Mouse (Mus musculus): ENCODE measurements around the gene Dennd1a.

The Dennd1a gene

DNA sequence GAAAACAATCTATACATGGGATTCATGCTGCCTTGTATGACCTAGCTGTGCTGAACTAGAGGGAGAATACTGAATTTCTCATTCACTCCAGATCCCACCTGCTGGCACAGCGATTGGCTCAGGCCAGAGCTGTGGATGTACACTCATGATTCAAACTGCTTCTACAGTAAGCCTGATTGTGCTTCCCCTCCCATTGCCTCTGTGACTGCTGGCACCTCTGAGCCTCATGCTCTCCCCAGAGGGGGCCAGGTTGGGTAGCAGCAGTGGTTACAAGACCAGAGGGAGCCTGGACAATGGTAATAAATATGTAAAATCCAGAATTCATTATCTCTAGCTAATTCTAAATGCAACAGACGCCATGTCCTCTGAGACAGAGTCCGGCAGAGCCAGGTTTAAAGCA is 404.0 kb downstream of the Dennd1a start:
- no peak for DNase-seq (ENCODE audit: low read depth, low spot score)

DNA sequence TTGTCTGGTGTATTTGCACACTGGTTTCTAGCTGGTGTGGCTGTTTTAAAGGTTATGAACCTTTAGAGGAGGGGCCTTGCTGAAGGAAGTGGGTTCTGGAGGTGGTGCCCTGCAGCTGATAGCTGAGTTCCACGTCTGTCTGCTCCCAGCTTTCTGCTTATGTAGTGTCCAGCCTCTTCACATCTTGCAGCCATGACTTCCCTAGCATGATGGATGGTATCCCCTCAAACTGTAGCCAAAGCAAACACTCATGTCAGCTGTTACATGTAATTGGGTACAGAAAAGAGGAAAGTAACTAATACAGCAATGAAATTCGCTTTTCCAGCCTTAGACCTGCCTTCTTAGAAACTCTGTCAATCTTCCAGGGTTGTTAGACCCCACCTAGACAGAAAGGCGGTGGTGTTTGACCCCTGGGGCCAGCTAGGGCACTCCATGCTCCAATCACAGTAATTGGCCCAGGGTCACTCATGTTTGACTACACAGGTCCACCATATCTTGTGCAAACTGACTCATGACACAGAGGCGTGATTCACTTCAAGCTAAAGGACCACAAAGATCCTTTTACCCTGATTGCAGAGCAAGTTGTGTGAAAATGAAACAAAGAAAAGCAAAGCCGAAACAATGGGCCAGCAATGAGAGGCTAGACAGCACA is 405.8 kb downstream of the Dennd1a start:
- no peak for DNase-seq (ENCODE audit: low read depth, low spot score)

- no peak for DNase-seq (ENCODE audit: low read depth, low spot score)
Measured at GRCm38 (mm10) chr2:37879697-37880096, 407.5 kb downstream of the Dennd1a start.

GRCm38 (mm10) chr2:37872791-37873190 is 414.4 kb downstream of the Dennd1a start:
- no peak for DNase-seq (ENCODE audit: low read depth, low spot score)

DNA sequence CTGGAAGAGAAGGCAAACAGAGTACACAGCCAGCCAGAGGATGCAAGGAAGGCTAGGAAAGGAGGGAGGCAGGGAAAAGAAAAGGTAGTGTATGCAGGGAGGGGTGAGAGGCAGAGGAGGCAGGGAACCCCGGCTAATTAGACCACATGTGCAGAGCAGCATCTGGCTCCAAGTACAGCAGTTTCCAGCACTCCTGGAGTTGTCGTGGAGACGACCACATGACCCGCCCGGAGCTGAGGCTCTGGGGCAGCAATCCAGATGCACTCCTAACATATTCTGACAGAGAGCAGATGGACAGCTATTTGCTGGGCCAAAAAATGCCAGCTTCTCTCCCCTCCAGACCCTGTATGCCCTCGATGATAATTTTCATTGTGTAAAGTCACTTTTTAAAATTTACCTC is 417.6 kb downstream of the Dennd1a start:
- DNase-seq (ENCODE audit: low read depth, low spot score): no peak

GRCm38 (mm10) chr2:37867387-37867786 is 419.8 kb downstream of the Dennd1a start:
- no peak for DNase-seq (ENCODE audit: low read depth, low spot score)

DNA sequence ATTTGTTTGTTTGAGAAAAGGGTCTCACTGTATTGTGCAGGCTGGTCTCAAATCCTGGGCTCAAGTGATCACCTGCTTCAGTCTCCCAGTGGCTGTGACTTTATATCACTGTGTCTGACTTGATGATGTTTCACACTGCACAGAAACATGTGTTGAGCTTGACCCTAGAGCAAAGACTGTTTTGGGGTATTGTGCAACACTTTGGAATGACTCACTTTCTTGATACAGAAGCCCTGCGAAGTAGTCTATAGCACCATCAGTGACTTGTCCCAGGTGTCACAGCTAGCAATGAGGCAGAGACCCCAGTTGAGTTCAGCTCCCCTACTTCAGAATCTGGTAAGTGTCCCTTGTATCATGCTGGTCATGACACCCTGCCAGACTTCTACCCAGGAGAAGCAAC is 429.7 kb downstream of the Dennd1a start:
- no peak for DNase-seq (ENCODE audit: low read depth, low spot score)

GRCm38 (mm10) chr2:37856955-37857354 is 430.2 kb downstream of the Dennd1a start:
- no peak for DNase-seq (ENCODE audit: low read depth, low spot score)

- DNase-seq (ENCODE audit: low read depth, low spot score): no peak
Measured at GRCm38 (mm10) chr2:37855226-37855625, 432.0 kb downstream of the Dennd1a start.

- DNase-seq (ENCODE audit: low read depth, low spot score): no peak
Measured at GRCm38 (mm10) chr2:37853878-37854435, 433.2 kb downstream of the Dennd1a start.

DNA sequence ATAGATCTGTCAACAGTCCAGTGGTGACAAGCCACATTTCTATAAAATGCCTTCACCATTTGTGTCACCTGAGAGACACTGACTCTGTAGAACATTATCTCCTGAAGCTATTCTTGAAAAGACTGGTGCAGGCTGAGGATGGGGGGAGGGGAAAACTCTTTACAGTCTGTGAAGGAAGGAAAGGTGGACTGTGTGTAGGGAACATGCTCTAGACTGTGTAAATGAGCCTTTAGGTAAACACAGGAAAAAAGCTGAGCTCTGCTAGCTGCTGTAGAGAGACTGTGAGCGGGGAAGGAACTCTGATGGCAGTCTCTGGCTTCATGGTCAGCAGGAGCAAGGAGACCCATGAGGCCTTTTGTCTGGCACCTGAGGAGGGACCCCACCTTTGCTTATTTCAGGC is 436.6 kb downstream of the Dennd1a start:
- DNase-seq (ENCODE audit: low read depth, low spot score): no peak

GRCm38 (mm10) chr2:37849357-37849756 is 437.8 kb downstream of the Dennd1a start:
- peak; percentile 20 for DNase-seq (ENCODE audit: low read depth, low spot score)

GRCm38 (mm10) chr2:37842719-37843118 is 444.5 kb downstream of the Dennd1a start:
- DNase-seq (ENCODE audit: low read depth, low spot score): peak; percentile 21

- no peak for DNase-seq (ENCODE audit: low read depth, low spot score)
Measured at GRCm38 (mm10) chr2:37842151-37842569, 445.0 kb downstream of the Dennd1a start.

DNA sequence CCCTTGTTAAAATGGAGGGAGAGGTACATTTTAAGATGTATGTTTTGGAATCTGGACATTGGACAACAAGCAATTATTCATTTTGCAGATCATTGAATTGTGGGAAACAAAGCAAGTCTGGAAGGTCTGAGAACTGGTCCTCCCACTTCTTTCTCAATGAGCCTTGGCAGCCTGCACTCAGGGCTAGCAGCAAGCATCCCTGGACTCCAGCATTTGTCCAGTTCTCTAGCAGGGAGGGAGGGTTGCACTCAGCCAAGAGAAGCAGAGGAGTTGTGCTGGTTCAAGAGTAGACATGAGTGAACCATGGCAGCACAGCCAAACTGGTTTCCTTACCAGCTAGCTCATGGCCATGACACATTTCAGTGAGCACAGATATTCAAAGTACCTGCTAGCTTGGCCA is 447.3 kb downstream of the Dennd1a start:
- DNase-seq (ENCODE audit: low read depth, low spot score): no peak

GRCm38 (mm10) chr2:37838202-37838984 is 448.8 kb downstream of the Dennd1a start:
- no peak for DNase-seq (ENCODE audit: low read depth, low spot score)

DNA sequence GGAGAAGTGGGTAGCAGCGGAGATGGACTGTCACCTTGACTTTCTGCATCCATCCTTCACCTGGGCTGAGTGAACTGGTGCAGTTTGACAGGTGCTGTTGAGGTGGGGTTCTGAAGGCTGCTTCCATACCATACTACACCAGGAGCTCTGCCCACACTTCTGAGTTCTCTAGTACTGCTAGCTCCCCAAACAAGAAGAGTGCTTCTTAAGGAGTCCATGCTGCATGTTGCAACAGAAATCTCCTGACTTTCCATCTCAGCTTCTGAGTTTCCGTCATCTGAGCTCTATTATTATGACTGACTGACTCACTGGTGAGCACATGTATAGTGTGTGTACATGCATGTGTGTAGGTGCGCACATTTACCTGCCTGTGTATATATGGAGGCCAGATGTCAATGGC is 449.6 kb downstream of the Dennd1a start:
- DNase-seq (ENCODE audit: low read depth, low spot score): no peak

DNA sequence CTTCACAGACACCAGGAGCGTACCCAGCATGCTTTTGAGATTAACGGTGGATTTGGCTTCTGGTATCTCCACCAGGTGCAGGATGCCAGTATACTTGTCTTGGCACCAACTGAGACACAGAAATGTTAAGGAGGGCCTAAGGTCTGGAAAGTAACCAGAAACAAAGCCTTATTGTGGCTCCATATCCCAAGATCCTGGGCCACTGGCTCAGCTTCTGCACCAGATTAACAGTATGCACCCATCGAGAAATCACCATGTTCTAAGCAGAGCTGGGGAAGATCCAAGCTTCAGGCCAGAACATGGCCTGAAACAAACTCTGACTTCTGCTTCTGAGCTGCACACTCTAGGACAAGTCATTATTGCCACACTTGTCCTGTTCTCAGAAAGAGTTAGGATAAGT is 450.3 kb downstream of the Dennd1a start:
- no peak for DNase-seq (ENCODE audit: low read depth, low spot score)

- no peak for DNase-seq (ENCODE audit: low read depth, low spot score)
Measured at GRCm38 (mm10) chr2:37832253-37832652, 454.9 kb downstream of the Dennd1a start.

- DNase-seq (ENCODE audit: low read depth, low spot score): no peak
Measured at GRCm38 (mm10) chr2:37829758-37830275, 457.4 kb downstream of the Dennd1a start.

DNA sequence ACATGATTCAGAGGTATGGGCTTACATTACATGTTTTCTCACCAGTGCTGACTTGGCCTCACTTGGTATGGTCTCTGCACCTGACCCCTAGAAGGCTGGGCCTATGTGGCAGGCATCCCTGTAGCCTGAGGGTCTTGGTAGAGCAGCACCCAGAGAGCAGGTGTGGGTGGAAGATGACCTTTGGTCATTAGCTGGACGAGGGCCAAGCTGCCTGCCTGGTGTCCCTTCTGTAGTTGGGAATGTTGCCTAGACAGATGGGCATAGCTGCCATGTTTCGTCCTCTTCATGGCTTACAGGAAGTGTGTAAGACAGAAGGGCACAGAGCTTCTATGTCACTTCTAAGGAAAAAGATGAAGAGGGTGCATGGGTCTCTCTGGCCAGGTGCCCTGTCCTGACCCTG is 463.4 kb downstream of the Dennd1a start:
- DNase-seq (ENCODE audit: low read depth, low spot score): no peak

DNA sequence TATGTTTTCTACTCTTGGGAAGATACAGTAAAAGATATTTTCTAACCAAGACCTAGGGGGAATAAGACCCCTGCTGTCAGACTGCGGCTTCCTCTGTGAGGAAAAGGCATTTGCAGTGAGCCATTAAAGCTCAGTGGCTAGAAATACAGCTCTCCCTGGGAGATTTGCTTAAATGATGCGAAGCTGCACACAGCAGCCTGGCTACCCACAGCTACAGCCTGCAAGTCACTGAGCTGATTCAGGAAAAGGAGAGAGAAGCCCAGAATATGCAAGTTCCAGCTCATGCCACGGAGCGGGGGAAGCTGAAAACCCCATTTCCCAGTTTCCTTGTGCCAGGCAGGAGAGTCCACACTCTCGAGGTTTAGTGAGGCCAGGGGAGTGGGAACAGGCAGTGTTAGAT is 465.1 kb downstream of the Dennd1a start:
- DNase-seq (ENCODE audit: low read depth, low spot score): no peak

All from ZHBTc4 (cell line).